ENCODE assay signal across 16 mouse cellular contexts in genomic region chr11:98540319-98540718, GRCm38 (mm10). TPM values are rescaled to one million over a fixed set of nuclear protein-coding genes. Genes with fewer than 3 reads are reported as not detected.
DNase-seq lines count a peak whose midpoint lies in the region; ATAC-seq and TF ChIP-seq lines count a peak whose summit lies in the region.
"Had no signal": no experiment of that assay in that cellular context is flagged by ENCODE, and none has a peak within 500 bp of the region (broad histone marks: within the 10 kb centered on the region; RNA-seq: fewer than 3 reads in every experiment).

No protein-coding gene starts in this region.

- H3K4me2 ChIP-seq in forebrain, postnatal 0 days (ENCODE audit: low read depth), result no peak overlapping the region
- no peak overlapping the region for H3K4me2 ChIP-seq in forebrain, embryonic 15.5 days (replicated peaks)
- H3K4me2 ChIP-seq in liver, embryonic 14.5 days (ENCODE audit: low read depth), result no peak overlapping the region

- TF ChIP-seq CTCF in forebrain, postnatal 0 days (IDR thresholded peaks at IDR 0.05; ENCODE audit: low read depth), result peak; percentile 37
- TF ChIP-seq CTCF in lung, adult 2 months (IDR thresholded peaks at IDR 0.05; ENCODE audit: insufficient read depth, low read length), result 0 out of 2 replicates have a peak, but pooled peaks have one; percentile 13
- TF ChIP-seq CTCF in ES-Bruce4 (IDR thresholded peaks at IDR 0.05; ENCODE audit: low read depth, low read length), result peak; percentile 52
- peak; percentile 62 for TF ChIP-seq CTCF in liver, embryonic 14.5 days (IDR thresholded peaks at IDR 0.05; ENCODE audit: low read depth)

- no peak overlapping the region for H3K9ac ChIP-seq in forebrain, postnatal 0 days
- H3K9ac ChIP-seq in forebrain, embryonic 15.5 days (replicated peaks), result no peak overlapping the region
- no peak overlapping the region for H3K9ac ChIP-seq in ES-Bruce4 (ENCODE audit: low read depth, poor library complexity, severe bottlenecking)
- H3K9ac ChIP-seq in liver, embryonic 14.5 days (replicated peaks), result no peak overlapping the region

- H3K4me3 ChIP-seq in forebrain, postnatal 0 days (ENCODE audit: low read depth, low read length), result no peak overlapping the region
- H3K4me3 ChIP-seq in forebrain, embryonic 15.5 days, result no peak overlapping the region
- no peak overlapping the region for H3K4me3 ChIP-seq in lung, adult 2 months (replicated peaks; ENCODE audit: extremely low read depth, low read depth, low read length)
- no peak overlapping the region for H3K4me3 ChIP-seq in ES-Bruce4 (ENCODE audit: low read depth, low read length)
- H3K4me3 ChIP-seq in liver, embryonic 14.5 days (ENCODE audit: insufficient read depth in 1 of 2, low read depth in 2 of 2, low read length in 2 of 2), result no peak overlapping the region
- H3K4me3 ChIP-seq: limb, embryonic 10.5 days had no signal

- no peak for ATAC-seq in forebrain, postnatal 0 days
- ATAC-seq in forebrain, embryonic 15.5 days (replicated peaks), result no peak
- no peak for ATAC-seq in liver, embryonic 14.5 days (ENCODE audit: insufficient read depth)
- ATAC-seq in activated CD4-positive, CD25-positive, alpha-beta regulatory T cell, adult 4 months, result no peak

- H3K36me3 ChIP-seq in forebrain, postnatal 0 days (ENCODE audit: insufficient read depth), result no peaks in the 10 kb centered on the region
- H3K36me3 ChIP-seq in forebrain, embryonic 15.5 days, result no peaks in the 10 kb centered on the region
- no peaks in the 10 kb centered on the region for H3K36me3 ChIP-seq in ES-Bruce4 (ENCODE audit: control insufficient read depth, insufficient read depth, low read length, poor library complexity, severe bottlenecking)
- no peaks in the 10 kb centered on the region for H3K36me3 ChIP-seq in liver, embryonic 14.5 days (replicated peaks; ENCODE audit: control insufficient read depth, insufficient read depth, low read depth)
- H3K36me3 ChIP-seq: limb, embryonic 10.5 days had no signal

- H3K27me3 ChIP-seq in forebrain, postnatal 0 days (ENCODE audit: insufficient read depth, low read length), result peaks cover 21% of the 10 kb centered on the region
- H3K27me3 ChIP-seq in forebrain, embryonic 15.5 days, result peaks cover 28% of the 10 kb centered on the region
- peaks cover 4% of the 10 kb centered on the region for H3K27me3 ChIP-seq in ES-Bruce4 (ENCODE audit: control insufficient read depth, insufficient read depth, low read length, poor library complexity, severe bottlenecking)
- peaks cover 27% of the 10 kb centered on the region for H3K27me3 ChIP-seq in liver, embryonic 14.5 days (ENCODE audit: control insufficient read depth, insufficient read depth, low read length)

- H3K9me3 ChIP-seq in forebrain, postnatal 0 days (ENCODE audit: low read length), result no peaks in the 10 kb centered on the region
- no peaks in the 10 kb centered on the region for H3K9me3 ChIP-seq in forebrain, embryonic 15.5 days
- H3K9me3 ChIP-seq in ES-Bruce4 (replicated peaks; ENCODE audit: control insufficient read depth, insufficient read depth, low read length, poor library complexity, severe bottlenecking), result peaks cover 2% of the 10 kb centered on the region; the same call in 1 of the 2 replicates
- H3K9me3 ChIP-seq in liver, embryonic 14.5 days (ENCODE audit: control insufficient read depth, low read length), result no peaks in the 10 kb centered on the region; the same call in 1 of the 2 replicates
- H3K9me3 ChIP-seq: limb, embryonic 10.5 days had no signal

- TF ChIP-seq EP300 in ES-Bruce4 (IDR thresholded peaks at IDR 0.05; ENCODE audit: insufficient read depth, low read depth, low read length), result no peak
- no peak for TF ChIP-seq EP300 in liver, embryonic 14.5 days (IDR thresholded peaks at IDR 0.05; ENCODE audit: low read depth)

- H3K27ac ChIP-seq in forebrain, postnatal 0 days (ENCODE audit: low read depth, low read length), result no peak overlapping the region
- H3K27ac ChIP-seq in forebrain, embryonic 15.5 days (replicated peaks), result no peak overlapping the region
- no peak overlapping the region for H3K27ac ChIP-seq in ES-Bruce4 (ENCODE audit: insufficient read depth, low read length)
- no peak overlapping the region for H3K27ac ChIP-seq in liver, embryonic 14.5 days
- H3K27ac ChIP-seq: limb, embryonic 10.5 days had no signal

- 0 out of 2 replicates have a peak, but pooled peaks cover 1% of the 10 kb centered on the region for H3K4me1 ChIP-seq in forebrain, postnatal 0 days (ENCODE audit: insufficient read depth)
- H3K4me1 ChIP-seq in forebrain, embryonic 15.5 days, result peaks cover 2% of the 10 kb centered on the region
- no peaks in the 10 kb centered on the region for H3K4me1 ChIP-seq in lung, adult 2 months (ENCODE audit: control insufficient read depth, insufficient read depth, low read length)
- H3K4me1 ChIP-seq in ES-Bruce4 (ENCODE audit: control insufficient read depth, insufficient read depth, low read length), result no peaks in the 10 kb centered on the region
- no peaks in the 10 kb centered on the region for H3K4me1 ChIP-seq in liver, embryonic 14.5 days (replicated peaks; ENCODE audit: control insufficient read depth in 2 of 2, insufficient read depth in 2 of 2, low read length in 1 of 2)

- no peak for DNase-seq in forebrain, postnatal 0 days
- no peak for DNase-seq in lung, adult 2 months
- no peak for DNase-seq in lung, postnatal 10 days
- no peak for DNase-seq in liver, embryonic 14.5 days (ENCODE audit: low read depth in 3 of 3, low spot score in 3 of 3)
- no peak for DNase-seq in right cerebral cortex, adult 18-20 months
- DNase-seq: heart, adult 18-20 months; heart, postnatal 4 days; kidney, adult 18-20 months; midbrain, embryonic 14.5 days; right cerebral cortex, postnatal 14 days had no signal

- 86% methylated on average over 5 of the region's 5 CpGs for WGBS in forebrain, postnatal 0 days
- WGBS in forebrain, embryonic 15.5 days, result 78% methylated on average over 5 of the region's 5 CpGs
- 77% methylated on average over 5 of the region's 5 CpGs for WGBS in lung, adult 2 months
- WGBS in liver, embryonic 14.5 days (ENCODE audit: insufficient replicate concordance), result 65% methylated on average over 5 of the region's 5 CpGs

- TF ChIP-seq POLR2A in lung, adult 2 months (IDR thresholded peaks at IDR 0.05; ENCODE audit: borderline replicate concordance, extremely low read depth, low read depth, low read length), result no peak
- no peak for TF ChIP-seq POLR2A in ES-Bruce4 (IDR thresholded peaks at IDR 0.05; ENCODE audit: insufficient read depth, low read length)

RNA-seq across cellular contexts. Expression of gene Ikzf3, which starts 5.5 kb away (rescaled TPM):
- 0.14 and 0.15 TPM in 2 replicates for total RNA-seq in forebrain, postnatal 0 days (2014; rRNA removed)
- polyA plus RNA-seq in forebrain, postnatal 0 days (2015; fragmentation: Nextera tagmentation; extraction: Ambion mirVana), result 0.21 and 0.23 TPM in 2 replicates
- 0.10 TPM in 1 of 2 replicates, not detected in the other for polyA plus RNA-seq in forebrain, embryonic 15.5 days (2015; fragmentation: Nextera tagmentation; extraction: Ambion mirVana)
- polyA plus RNA-seq in lung, adult 2 months (2012; rRNA removed), result 6.4 and 10.1 TPM in 2 replicates
- not detected in 2 replicates for polyA plus RNA-seq in ES-Bruce4 (2011; ENCODE audit: insufficient read depth, insufficient read length, low read depth, missing spikeins)
- 0.15 and 0.27 TPM in 2 replicates for polyA plus RNA-seq in liver, embryonic 14.5 days (2012; rRNA removed)
- 0.05 and 0.10 TPM in 2 replicates for polyA plus RNA-seq in liver, embryonic 14.5 days (2014; fragmentation: Nextera tagmentation; extraction: Ambion mirVana)
- polyA plus RNA-seq in activated CD4-positive, CD25-positive, alpha-beta regulatory T cell, adult 4 months (2017; shearing (Covaris generic)), result 100 to 1,000 TPM in 1 of 2 experiments, 10 to 100 TPM in 1; 95.8 to 124 TPM
- total RNA-seq: layer of hippocampus, adult 8-10 months had no signal
- polyA plus RNA-seq: limb, embryonic 10.5 days; midbrain, embryonic 14.5 days had no signal

RNA-seq across cellular contexts. Expression of gene Zpbp2, which starts 10.6 kb away (rescaled TPM):
- not detected in 2 replicates for total RNA-seq in forebrain, postnatal 0 days (2014; rRNA removed)
- not detected in 2 replicates for polyA plus RNA-seq in forebrain, postnatal 0 days (2015; fragmentation: Nextera tagmentation; extraction: Ambion mirVana)
- polyA plus RNA-seq in forebrain, embryonic 15.5 days (2015; fragmentation: Nextera tagmentation; extraction: Ambion mirVana), result 0.10 TPM in 1 of 2 replicates, not detected in the other
- 0.34 TPM in 1 of 2 replicates, not detected in the other for polyA plus RNA-seq in lung, adult 2 months (2012; rRNA removed)
- polyA plus RNA-seq in ES-Bruce4 (2011; ENCODE audit: insufficient read depth, insufficient read length, low read depth, missing spikeins), result not detected in 2 replicates
- 0.30 and 0.44 TPM in 2 replicates for polyA plus RNA-seq in liver, embryonic 14.5 days (2012; rRNA removed)
- 0.76 and 0.83 TPM in 2 replicates for polyA plus RNA-seq in liver, embryonic 14.5 days (2014; fragmentation: Nextera tagmentation; extraction: Ambion mirVana)
- polyA plus RNA-seq in activated CD4-positive, CD25-positive, alpha-beta regulatory T cell, adult 4 months (2017; shearing (Covaris generic)), result 1 to 10 TPM; 4.2 to 7.1 TPM
- total RNA-seq: heart, adult 18-20 months had no signal
- polyA plus RNA-seq: midbrain, embryonic 14.5 days; neural tube, embryonic 14.5 days had no signal

RNA-seq across cellular contexts. Expression of gene Ormdl3, which starts 46.8 kb away (rescaled TPM):
- total RNA-seq in forebrain, postnatal 0 days (2014; rRNA removed), result 99.8 and 115 TPM in 2 replicates
- polyA plus RNA-seq in forebrain, postnatal 0 days (2015; fragmentation: Nextera tagmentation; extraction: Ambion mirVana), result 114 and 119 TPM in 2 replicates
- polyA plus RNA-seq in forebrain, embryonic 15.5 days (2015; fragmentation: Nextera tagmentation; extraction: Ambion mirVana), result 106 and 115 TPM in 2 replicates
- 55.6 and 56.7 TPM in 2 replicates for polyA plus RNA-seq in lung, adult 2 months (2012; rRNA removed)
- polyA plus RNA-seq in ES-Bruce4 (2011; ENCODE audit: insufficient read depth, insufficient read length, low read depth, missing spikeins), result 19.3 and 20.0 TPM in 2 replicates
- polyA plus RNA-seq in liver, embryonic 14.5 days (2012; rRNA removed), result 23.4 and 27.4 TPM in 2 replicates
- 6.4 and 6.8 TPM in 2 replicates for polyA plus RNA-seq in liver, embryonic 14.5 days (2014; fragmentation: Nextera tagmentation; extraction: Ambion mirVana)
- polyA plus RNA-seq in activated CD4-positive, CD25-positive, alpha-beta regulatory T cell, adult 4 months (2017; shearing (Covaris generic)), result 10 to 100 TPM; 15.8 to 37.6 TPM

RNA-seq across cellular contexts. Expression of gene Lrrc3c, which starts 57.8 kb away (rescaled TPM):
- total RNA-seq in forebrain, postnatal 0 days (2014; rRNA removed), result not detected in 2 replicates
- not detected in 2 replicates for polyA plus RNA-seq in forebrain, postnatal 0 days (2015; fragmentation: Nextera tagmentation; extraction: Ambion mirVana)
- polyA plus RNA-seq in forebrain, embryonic 15.5 days (2015; fragmentation: Nextera tagmentation; extraction: Ambion mirVana), result not detected in 2 replicates
- polyA plus RNA-seq in lung, adult 2 months (2012; rRNA removed), result not detected in 2 replicates
- polyA plus RNA-seq in ES-Bruce4 (2011; ENCODE audit: insufficient read depth, insufficient read length, low read depth, missing spikeins), result not detected in 2 replicates
- polyA plus RNA-seq in liver, embryonic 14.5 days (2012; rRNA removed), result not detected in 2 replicates
- not detected in 2 replicates for polyA plus RNA-seq in liver, embryonic 14.5 days (2014; fragmentation: Nextera tagmentation; extraction: Ambion mirVana)
- not detected for polyA plus RNA-seq in activated CD4-positive, CD25-positive, alpha-beta regulatory T cell, adult 4 months (2017; shearing (Covaris generic))
- total RNA-seq: heart, adult 18-20 months; heart, postnatal 4 days; layer of hippocampus, adult 8-10 months had no signal
- polyA plus RNA-seq: limb, embryonic 10.5 days; midbrain, embryonic 14.5 days; neural tube, embryonic 14.5 days had no signal
